Mouse (Mus musculus) cerebellum, adult 8-10 months (tissue): ENCODE results near the gene Adgrg6.

Experiments used
- DNase-seq: peaks from one replicate; pipeline ENCODE4 v3.0.0; 2022

The Adgrg6 gene

DNA sequence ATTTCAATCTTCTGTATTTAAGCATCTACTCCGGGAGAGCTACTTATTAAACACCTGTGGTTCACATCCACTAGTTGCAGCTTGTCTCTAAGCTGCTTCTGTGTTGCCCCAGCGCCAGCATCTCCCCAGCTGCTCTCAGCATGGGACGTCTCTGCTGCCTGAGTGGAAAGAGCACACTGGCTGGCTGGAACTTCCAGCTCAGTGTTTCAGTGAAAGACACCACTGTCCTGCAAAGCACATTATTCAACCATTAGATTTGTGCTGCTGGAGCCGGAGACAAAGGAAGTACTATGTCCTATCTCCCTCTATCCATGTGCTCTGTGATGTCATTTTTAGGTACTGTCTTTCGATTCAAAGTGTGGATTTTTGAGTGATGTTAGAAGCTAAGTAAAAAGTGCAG is 63.0 kb downstream of the Adgrg6 start:
- DNase-seq, result no peak

GRCm38 (mm10) chr10:14480928-14481327 is 64.5 kb downstream of the Adgrg6 start:
- DNase-seq, result no peak

- DNase-seq, result no peak
Observed at GRCm38 (mm10) chr10:14476393-14476792, 69.1 kb downstream of the Adgrg6 start.

DNA sequence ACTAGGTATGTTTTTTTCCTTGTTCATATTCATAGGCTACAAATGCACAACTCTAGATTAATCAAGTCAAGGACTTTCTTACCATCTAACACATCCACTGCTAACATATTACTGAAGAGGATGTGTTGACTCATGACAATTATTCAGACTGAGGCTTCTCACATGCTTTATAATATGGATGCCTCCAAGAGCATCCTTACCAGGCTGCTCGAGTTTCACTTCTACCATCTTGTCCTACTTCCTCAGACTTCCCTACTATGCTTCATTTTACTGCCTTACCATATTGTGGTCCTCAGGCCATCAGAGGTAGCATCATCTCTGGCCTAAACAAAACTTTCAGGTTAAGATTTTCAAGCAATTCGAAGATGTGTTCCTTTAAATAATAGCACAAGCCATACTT is 69.8 kb downstream of the Adgrg6 start:
- no peak for DNase-seq

- DNase-seq, result no peak
Observed at GRCm38 (mm10) chr10:14474541-14475305, 70.7 kb downstream of the Adgrg6 start.

- DNase-seq, result no peak
Observed at GRCm38 (mm10) chr10:14471039-14471550, 74.4 kb downstream of the Adgrg6 start.

DNA sequence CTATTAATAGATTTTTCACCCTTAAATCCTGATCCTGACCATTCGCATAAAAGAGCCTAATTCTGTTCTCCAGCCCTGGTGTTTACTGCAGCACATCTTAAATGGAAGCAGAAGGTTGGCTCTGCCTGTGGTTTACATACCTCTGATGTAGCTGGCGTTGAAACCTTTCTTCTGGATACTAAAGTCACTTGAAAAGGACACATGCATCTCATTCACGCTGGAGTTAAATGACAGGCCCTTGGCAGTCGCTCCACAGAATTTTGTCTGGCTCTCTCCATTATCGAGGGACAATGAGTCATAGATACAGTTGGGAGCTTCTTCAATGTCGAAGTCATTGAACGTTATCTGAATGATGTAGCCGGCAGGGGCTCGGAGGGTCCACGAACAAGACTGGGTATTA is 76.8 kb downstream of the Adgrg6 start:
- no peak for DNase-seq

- DNase-seq, result no peak
Observed at GRCm38 (mm10) chr10:14463796-14464511, 81.5 kb downstream of the Adgrg6 start.

- no peak for DNase-seq
Observed at GRCm38 (mm10) chr10:14460933-14461514, 84.4 kb downstream of the Adgrg6 start.

GRCm38 (mm10) chr10:14460252-14460932 is 85.1 kb downstream of the Adgrg6 start:
- no peak for DNase-seq

DNA sequence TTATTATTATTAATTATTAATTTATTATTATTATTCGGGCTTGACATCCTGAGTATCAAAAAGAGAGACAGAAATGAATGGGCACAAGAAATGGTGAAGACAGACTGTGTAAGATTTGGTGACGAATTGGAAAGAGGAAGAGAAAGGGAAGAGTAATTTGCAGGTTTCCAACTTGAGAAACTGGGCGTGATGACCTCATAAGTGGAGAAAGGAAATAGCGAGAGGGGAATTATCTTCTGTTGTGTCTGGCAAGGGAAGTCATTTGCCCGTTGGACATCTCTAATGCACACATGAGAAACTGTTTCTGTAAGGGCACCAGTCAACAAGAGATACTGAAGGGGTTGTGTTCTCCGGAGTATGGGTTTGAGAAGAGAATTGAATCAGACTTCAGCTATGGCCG is 85.6 kb downstream of the Adgrg6 start:
- no peak for DNase-seq

DNA sequence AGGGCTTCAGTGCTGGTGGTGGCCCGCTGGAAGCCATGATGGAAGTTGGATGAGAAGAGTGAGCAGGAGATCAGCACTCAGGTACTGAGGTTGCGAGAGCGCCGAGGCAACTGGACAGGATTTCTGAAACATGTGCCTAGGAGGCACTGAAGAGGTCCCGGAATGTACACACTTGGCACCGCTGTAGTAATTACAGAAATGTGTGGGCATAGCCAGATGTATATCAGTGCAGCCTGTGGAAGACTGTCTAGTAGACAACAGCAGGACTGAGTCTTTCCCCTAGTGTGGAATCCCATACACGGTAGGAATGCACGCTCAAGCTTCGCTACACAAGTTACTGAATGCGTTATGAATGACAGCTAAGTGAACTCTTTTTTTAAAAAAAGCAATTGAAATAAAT is 86.1 kb downstream of the Adgrg6 start:
- DNase-seq, result no peak

DNA sequence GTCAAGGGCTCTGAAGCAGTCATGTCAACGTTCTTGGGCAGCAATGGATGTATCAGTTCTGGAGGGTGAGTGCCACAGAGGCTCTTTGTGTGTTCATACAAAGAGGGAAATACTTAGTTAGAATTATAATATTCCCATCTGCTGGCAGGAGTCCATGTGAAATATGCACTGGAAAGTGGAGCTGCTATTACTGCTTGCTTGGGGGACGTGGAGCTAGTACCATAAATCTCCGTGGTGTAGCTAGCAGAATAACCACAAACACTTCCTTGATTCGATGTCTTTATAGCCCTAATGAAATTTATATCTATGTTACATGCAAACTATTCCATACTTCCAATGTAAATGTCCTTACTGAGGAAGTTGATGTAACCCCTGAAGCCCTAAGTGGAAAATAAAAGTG is 91.0 kb downstream of the Adgrg6 start:
- DNase-seq, result no peak

- DNase-seq, result no peak
Observed at GRCm38 (mm10) chr10:14451811-14452210, 93.6 kb downstream of the Adgrg6 start.

DNA sequence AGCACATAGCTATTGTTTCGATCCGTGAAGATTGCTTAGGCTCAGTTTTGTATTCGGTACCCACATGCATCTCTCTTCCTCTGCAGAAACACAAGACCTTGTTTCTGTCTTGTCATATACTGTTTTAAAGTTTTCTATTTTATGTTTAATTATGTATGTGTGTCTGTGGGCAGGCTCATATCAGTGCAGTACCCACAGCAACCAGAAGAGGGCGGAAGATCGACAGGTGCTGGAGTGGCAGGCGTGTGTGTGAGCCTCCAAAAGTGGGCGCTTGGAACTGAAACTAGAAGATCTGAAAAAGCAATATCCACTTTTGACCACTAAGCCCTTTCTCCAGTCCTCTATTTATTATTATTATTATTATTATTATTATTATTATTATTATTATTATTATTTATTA is 95.4 kb downstream of the Adgrg6 start:
- DNase-seq, result no peak

GRCm38 (mm10) chr10:14445590-14446291 is 99.7 kb downstream of the Adgrg6 start:
- DNase-seq, result no peak

GRCm38 (mm10) chr10:14440860-14441579 is 104.4 kb downstream of the Adgrg6 start:
- no peak for DNase-seq

GRCm38 (mm10) chr10:14404070-14404469 is 141.4 kb downstream of the Adgrg6 start:
- DNase-seq, result no peak

GRCm38 (mm10) chr10:14401744-14402143 is 143.7 kb downstream of the Adgrg6 start:
- no peak for DNase-seq

DNA sequence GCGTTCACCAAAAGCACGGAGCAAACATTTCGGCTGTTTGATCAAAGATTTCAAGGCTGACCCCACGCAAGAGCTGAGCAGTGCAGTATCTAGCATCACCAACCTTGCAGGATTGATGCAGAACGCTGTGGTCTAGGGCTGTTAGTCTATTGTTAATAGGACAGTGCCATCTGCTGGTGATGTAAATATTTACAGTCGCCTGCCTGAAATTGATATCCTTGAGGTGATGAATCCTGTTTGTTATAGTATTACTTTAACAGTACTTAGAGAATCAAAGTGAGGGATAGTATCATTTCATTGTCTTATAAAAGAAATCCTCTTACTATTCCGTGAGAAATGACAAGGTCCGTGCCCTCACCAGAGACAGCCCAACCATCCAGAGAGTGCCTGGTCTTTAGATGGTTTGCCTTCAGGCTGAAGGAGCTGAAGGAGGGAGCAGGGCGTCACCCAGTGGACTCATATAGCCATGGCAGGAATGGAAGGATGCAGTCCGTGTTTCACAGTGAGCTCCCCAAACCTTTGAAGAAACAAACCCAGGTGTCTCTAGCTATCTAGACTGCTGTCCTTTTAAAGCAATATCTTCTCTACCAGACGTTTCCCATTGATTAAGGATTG is 154.3 kb downstream of the Adgrg6 start:
- DNase-seq, result peak; percentile 58

GRCm38 (mm10) chr10:14385574-14385973 is 159.9 kb downstream of the Adgrg6 start:
- no peak for DNase-seq
